Mouse (Mus musculus): ENCODE measurements around the gene Spata17. TPM values are rescaled to one million over a fixed set of nuclear protein-coding genes. Genes with fewer than 3 reads are reported as not detected.

Gene Spata17
- total RNA-seq, 2 experiments from 2014 or later: 0.28 TPM; not detected in 1

DNA sequence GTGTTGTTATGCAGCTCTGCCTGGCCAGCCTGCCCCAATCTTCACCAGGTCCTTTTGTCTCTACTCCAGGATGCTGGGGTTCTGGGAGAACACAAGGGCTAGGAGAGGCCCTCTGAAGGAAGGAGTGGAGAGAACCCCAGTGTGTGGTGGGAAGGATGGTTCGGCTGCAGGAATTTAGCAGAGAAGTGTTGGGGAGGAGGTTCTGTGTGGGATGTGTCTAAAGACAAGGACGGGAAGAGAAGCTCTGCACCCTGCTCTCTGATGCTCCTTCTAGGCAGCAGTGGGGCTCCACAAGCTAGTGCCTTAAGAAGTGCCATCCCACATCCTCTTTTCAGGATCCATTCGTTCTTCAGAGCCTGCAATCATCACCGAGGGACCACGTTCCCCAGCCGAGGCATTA lies 129.2 kb downstream of the Spata17 start:
- no peak for DNase-seq

DNA sequence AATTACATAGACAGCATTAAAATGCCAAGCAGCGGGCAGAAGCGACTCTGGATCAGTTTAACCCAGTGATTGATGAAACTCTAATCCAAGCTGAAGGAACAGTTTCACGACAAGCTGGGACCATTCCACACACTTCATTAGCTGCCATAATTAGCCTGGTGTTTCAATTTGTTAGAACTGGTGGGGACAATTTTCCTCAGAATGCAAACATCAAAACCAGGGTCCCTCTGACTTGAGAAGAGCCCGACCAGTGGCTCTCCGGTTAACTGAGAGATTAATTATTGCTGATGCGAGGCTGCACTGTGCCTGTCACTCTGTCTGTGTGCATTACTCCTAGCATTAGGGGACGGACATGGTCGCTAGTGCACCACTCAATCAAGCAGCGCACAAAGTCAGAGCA lies 137.9 kb downstream of the Spata17 start:
- DNase-seq: no peak

DNA sequence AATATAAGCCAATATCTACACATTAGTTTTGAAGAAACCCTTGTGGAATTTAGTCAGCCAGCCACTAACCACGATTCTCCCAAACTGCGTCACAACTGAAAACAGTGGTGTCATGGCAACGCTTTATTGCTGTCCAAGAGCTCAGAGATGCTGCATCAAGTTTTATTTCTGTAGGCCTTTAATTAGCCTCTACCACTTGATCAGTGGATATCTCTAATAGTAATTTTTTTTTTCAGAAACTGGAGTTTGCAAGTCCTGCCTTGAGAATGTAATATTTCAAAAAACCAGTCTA lies 138.3 kb downstream of the Spata17 start:
- no peak for DNase-seq

DNA sequence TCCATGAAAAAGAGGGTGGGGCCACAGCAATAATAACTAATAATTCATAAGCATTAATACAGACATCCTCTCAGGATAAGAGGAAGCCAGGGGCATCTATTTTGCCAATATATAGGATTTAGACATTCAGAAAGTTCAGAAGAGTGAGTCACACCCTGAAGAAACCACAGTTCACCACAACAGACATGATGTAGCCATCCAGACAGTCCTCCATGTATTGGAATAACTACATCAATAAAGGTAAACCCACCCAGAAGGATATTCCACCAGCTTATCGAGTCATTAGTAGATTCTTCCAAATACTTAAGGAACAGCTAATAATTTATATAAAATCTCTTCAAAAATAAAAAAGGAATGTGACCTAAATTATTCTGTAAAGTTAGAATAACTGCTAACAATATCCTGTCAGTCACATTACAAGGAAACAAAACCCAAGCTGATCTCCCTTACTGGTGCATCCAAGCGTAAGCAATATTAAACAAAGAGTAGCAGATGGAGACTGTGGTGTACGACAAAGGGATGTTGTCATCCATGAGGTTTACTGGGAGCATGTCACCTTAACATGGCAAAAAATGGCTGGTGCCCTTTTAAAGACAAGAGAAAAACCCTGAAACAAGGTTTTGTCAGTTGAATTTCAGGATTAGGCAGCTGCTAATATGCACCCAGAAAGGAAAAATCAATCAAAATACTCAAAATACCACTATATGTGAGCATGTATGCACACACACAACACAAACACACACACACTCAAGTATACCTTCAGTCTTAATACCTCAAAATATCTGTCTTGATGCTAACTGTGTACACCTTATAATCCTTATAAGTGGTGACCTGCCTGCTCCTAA lies 138.8 kb downstream of the Spata17 start:
- DNase-seq: no peak

DNA sequence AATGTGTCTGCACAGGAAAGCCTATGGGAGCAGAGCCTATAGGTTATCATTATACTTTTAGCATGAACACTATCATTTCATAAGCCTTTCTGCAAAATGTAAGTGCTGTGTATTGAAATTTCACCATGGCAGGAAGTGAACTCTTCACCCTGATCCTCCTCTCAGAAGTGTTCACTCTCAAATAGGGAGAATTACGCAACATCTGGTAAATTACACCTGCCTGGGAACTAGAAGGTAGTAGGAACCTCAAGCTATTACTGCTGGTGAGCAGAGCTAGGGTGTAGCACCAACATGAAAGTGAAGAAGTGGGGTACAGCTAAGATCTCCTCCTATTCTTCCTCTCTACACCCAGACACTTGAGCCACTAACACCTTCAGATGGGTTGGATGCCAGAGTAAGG lies 155.4 kb downstream of the Spata17 start:
- no peak for DNase-seq

DNA sequence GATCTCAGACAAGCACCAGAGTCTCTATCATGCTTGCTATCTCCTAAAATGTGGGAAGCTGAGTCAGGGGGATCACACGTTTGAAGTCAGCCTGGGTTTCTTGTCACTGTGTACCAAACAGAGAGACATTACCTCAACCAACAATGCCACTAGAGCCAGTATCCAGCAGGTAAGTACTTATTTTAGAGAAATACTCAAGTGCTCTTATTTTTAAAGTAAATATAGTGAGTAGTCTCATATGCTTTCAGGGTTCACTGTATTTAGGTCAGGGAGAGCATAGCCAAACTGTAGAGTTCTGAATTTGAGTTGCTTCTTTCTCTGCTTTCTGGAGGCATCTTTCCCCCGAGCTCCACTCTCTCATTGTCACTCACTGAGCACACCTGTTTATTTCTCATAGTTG lies 160.9 kb downstream of the Spata17 start:
- no peak for DNase-seq

DNA sequence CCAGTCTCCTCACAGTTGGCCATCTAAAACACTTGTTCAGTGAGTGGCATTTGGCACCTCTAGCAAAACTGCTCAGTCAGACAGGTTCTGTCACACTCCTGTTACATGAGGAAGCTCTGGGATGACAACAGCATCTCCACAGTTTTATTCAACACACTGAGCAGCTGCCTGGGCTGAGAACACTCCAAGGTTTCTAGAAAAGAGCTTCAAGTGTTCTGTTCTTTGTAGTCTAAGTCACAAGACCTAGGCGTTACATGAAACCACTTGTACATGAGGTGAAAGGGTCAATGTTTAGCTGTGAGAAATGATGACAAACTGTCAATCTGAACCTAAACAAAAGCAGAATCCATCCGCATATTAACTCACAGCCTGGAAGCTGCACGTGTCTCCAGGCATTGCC lies 161.4 kb downstream of the Spata17 start:
- DNase-seq: no peak

DNA sequence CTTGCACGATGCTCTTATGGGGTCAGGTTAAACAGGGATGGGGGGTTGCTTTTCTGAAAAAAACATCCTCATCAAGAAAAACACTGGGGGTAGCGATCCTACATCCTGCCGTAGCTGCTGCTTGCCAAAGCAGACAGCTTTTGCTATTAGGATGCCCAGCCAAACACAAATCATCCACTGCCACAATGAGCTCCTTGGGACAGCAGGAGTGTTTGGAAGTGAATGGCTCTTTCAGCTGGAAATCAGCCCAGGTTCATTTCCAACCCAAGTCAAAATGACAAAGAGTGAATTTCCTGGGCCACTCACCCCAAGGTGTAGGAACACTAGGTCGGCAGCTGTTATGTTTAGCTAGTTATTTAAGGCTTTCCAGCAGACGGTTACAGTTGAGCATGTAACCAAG lies 162.7 kb downstream of the Spata17 start:
- no peak for DNase-seq

DNA sequence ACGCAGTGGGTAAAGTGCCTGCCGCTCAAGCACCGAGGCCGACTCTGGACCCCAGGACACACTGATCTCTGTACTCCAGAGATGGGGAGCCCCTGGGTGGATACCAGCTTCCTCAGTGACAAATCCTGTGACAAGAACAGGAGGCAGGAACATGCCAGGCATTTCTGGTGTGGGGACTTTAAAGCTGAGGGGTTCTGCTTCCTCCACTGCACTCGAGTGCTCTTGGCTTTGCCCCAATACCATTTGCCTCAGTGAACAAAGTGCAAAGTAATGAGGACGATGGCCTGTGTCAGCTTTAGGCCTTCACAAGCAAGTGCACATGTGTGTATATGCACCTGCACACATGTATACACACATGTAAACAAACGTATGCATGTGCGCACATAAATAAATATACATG lies 164.0 kb downstream of the Spata17 start:
- no peak for DNase-seq

DNA sequence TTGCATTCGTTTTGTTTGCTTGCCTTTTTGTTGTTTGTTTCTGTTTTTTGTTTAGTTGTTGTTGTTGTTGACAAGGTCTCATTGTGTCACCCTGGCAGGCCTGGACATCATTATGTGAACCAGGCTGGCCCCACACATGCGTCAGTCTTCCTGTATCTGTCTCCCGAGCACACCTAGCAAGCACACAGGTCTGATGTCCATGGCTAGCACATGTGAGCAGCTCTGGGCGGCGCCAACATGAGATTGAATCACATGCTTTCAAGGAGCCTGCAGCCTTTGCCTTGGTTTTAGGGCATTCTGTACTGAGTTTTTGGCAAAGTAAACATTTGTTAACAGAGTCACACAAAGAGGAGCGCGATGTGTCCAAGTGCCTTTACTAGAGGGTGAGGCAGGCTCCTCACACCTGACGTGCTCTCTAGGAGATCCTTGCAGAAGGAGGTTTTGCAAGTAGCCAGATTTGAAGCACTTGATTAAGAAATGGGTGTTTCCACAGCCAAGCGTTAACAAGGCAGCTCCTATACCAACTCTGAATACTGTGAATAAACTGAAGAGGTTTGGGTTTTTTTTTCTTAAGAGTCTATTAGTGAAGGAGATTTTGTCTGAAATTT lies 166.5 kb downstream of the Spata17 start:
- DNase-seq: no peak

DNA sequence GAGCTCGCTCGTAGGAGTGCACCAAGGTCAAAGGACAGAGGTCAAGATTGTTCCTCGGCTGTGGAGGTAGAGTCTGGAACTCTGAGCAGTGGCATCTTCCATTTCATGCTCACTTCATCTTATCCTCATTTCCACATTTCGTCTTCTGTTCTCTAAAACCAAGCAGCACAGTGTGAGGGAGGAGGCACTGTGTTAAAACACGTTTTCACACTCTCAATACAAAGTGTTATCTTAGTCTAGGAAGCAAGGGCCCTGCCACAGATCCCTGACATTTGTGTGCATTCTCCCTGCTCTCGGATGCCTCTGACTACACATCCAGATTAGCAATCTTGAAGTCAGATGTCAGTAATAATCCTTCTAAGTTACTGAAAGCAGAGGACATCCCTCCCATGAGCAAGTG lies 170.5 kb downstream of the Spata17 start:
- no peak for DNase-seq

DNA sequence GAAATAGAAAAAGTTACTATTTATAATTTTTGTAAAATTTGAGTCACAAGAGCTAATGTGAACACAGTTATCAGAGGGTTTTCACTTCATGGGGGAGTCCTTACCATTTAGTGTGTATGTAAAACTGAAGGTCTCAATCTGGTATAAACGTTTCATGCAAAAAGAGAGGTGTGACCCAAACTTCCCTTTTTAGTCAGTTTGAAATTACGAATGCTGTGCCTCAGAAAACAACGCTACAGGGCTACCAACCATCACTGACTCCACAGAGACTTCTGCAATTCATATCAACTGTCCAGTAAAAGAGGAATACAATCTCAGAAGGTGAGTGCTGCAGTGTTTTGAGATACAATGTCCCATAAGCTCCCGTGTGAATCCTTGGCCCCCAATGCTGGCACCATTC lies 175.5 kb downstream of the Spata17 start:
- DNase-seq: no peak

DNA sequence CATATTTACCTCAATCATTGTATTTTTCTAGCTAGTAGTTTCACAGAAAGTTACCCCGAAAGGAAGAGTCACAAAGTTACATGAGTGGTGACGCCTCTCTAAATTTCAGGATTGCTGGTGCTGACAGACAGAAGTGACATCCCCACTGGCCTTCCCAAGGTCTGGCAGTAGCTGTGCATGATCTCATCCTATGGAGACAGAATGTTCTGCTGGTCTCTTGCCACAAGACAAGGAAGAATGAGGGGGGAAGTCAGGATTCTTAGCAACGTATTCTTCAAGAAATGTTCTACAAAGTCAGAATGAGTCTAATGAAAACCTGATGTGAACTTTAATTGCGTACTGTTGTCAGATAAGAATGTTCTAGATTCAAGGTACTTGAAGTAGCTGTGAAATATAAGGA lies 179.5 kb downstream of the Spata17 start:
- DNase-seq: no peak

DNA sequence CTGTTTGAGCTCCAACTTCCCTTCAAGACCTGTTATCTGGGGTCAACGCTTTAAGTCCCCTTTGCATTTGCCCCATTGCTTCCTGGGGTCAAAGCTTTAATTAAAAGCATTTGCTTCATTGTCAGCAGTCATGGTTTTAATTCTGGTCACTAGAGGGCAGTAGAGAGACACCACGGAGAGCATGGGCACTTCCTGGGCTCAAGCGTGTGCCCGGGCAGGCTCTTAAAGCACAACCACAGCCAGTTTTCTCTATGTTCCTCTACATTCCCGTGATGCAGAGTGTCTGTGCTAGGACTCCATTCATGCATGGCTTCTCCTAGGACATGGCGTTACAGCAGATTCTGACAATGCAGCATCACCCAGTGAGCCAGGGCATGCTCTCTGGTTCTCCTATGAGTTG lies 183.5 kb downstream of the Spata17 start:
- DNase-seq: no peak

DNA sequence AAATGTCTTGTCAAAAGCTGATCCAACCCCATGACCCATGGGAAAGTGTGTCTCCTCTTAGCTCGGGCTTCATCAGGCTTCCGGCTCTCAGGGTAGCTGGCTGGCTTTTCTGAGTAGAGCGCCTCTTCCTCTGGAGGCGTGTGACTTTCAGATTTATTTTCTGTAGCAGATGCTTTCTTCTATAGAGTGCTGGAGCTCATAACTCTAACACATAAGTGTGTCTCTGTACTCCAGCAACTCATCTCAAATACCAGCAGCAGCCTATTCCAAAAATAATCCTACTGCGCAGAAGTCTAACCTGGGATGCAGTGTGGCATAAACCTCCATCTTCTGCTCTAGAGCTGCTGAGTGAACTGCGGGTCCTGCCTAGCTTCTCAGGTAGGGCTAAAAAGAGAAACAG lies 186.4 kb downstream of the Spata17 start:
- no peak for DNase-seq

DNA sequence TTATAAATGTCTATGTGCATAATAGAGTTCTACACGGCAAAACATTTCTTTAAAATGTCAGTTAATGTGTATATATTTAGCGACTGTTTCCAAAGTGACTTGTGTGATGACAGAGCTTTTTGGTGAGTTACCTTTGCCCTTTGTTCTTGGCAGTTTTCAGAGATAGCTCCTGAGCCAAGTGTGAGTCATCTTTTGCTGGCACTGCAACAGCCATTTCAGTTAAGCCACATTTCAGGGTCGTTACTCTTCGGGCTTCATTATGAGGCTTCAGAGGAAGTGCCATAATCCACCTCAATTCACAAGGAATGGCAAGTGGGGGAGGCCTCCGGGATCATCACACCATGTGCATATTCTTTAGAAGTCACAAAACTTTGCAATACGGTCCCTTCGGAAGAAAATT lies 195.3 kb downstream of the Spata17 start:
- DNase-seq: no peak

DNA sequence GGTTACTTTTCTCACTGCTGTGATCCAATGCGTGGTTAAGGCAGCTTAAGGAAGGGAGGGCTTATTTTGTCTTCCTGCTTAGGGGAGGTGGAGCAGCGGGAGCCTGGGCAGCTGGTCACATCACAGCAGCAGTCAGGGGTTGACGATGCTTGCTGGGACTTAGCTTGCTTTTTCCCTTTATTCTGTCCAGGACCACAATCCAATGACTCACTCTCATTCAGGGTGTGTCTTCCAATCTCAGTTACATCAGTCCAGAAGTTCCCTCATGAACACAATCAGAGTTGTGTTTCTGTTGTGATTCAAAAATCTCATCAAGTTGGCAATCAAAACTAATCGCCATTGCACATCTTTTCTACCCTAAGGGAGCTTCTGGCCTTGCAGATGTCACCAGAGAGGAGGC lies 199.1 kb downstream of the Spata17 start:
- no peak for DNase-seq

DNA sequence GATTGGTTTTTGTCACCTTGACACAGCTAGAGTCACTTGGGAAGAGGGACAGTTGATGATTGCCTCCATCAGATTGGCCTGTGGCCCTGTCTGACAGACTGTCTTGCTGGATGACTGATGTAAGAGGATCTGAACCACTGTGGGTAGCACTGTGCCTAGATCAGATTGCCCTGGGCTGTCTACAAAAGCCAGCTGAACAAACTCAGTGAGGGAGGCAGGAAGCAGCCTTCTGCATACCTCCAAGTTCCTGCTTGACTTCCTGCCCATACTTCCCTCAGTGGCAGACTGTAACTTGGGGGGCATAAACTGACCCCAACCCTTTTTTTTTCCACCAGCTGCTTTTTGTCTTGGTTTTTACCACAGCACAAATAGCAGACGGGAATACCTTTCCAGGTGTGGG lies 199.6 kb downstream of the Spata17 start:
- DNase-seq: no peak

DNA sequence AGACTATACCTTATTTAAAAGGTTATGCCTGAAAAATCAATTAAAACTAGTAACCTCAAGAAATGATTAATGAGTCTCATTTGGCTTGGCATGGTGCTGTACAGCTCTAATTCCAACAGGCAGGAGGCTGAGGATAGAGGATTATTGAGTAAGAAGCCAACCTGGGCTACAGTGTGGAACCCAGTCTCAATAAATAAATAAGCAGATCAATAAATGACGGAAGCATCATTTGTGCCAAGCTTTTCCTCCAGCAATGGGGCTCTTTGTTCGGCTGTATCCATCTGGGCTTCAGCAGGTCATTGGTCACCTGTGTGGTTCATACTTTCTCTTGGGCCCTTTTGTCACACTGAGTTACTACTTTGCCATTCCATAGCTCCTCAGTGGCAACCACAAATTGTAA lies 201.1 kb downstream of the Spata17 start:
- DNase-seq: no peak

DNA sequence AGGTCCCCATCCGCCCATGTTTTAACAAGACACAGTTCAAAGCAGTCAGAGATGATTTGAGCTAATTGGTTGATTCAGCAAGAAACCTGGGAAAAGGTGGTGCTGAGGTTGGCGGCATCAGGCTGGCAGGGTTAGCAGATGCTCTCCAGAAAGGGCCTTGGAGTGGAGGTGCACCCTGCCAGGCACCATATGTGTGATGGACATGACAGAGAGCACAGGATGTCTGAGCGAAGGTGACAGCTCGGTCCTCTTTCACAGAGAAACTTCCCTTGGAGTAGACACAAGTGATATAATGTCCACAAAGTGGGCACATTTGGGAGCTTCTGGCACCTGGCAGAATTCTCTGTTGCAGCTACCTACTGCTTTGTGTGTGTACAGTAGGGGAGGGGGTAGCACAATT lies 203.7 kb downstream of the Spata17 start:
- no peak for DNase-seq

DNA sequence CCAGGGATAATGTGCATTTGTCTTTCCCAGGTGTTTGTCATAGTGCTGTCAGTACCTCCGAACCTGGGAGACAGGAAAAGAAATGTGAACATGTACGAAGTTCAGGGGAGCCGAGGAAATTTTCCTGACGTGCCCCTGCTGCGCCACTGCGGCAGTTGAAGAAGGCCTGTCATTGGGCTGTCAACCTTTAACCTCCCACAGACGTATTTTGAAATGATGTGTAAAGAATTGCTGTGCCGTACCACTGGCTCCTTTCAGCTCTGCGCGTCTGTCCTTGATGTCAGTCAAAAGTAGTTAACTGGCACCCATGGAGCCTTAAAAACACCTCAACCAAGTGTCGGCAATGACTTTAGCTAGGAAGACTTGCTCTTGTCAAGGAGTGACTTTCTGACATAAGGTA lies 205.2 kb downstream of the Spata17 start:
- DNase-seq: no peak

DNA sequence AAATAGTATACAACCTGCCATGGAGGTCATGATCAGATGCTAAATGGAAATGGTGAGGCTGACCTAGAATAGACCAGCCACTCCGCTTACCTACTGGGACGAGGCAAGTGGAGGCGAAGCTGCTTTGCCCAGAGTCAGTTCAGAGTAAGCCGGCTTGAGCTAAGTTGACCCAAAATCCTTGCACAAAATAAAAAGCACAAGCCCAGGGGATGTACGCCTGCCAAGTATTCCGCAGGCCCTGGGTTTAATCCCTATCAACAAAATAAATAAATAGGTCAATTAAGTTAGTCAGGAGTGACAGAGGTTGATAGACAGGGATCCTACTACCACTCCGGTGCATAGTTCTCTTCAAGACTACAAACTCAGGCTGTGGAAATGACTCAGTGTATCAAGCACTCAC lies 207.0 kb downstream of the Spata17 start:
- DNase-seq: no peak

DNA sequence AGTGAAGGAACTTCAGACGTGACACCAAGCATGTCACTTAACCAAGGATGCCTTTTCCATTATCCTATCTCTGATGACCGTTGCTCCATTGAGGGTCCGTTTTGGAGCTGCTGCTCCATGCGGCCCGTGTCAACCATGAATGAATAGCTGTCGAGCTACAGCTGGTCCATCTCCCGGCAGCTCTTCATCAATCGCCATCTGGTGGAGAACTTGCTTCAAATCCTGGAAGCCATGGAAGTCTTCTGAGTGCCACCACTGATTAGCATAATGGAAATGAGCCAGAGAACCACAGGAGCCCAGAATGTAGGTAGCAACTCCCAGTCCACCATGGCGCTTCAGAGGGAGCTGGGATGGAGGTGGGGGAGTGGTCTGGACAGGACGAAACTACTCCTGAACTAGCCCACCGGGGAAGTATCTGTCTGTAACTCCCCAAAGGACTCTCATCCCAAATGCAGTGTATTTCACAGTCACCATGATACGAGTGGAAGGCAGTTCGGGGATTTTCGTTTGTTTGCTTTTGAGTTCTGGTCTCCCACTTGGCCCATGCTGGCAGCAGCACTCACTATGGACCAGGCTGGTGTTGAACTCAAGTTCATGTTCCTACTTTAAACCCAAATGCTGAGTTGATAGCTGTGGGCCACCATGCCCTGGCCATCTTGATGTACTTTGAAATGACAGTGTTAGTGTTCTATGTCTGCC lies 208.9 kb downstream of the Spata17 start:
- DNase-seq: no peak

DNA sequence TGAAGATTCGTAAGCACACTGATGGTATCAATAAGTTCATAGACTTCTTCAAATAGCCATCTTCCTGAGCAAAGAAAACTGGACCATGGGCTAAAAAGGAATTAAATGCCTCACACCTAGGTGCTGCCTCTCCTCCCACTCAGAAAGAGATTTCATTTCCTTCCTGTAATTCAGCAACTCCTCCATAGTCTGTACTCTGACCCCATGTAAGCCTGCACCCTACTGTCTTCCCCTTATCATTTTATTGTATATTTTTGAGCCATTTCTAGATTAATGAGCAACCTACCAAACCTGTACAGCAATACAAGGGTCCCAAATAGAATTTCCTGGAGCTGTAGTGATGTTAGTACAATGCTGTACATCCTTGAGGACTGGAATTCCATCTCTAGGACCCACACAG lies 211.0 kb downstream of the Spata17 start:
- DNase-seq: no peak

All from gastrocnemius, postnatal 25 days (tissue).